In genomic region chr19:45234771-45235231, GRCm38 (mm10) we compare ENCODE assay signal across 9 mouse cellular contexts. TPM values are rescaled to one million over a fixed set of nuclear protein-coding genes. Genes with fewer than 3 reads are reported as not detected.
DNase-seq lines count a peak whose midpoint lies in the region; ATAC-seq and TF ChIP-seq lines count a peak whose summit lies in the region.
"Had no signal": no experiment of that assay in that cellular context is flagged by ENCODE, and none has a peak within 500 bp of the region (broad histone marks: within the 10 kb centered on the region; RNA-seq: fewer than 3 reads in every experiment).

No protein-coding gene starts in this region.

- TF ChIP-seq CTCF in cerebellum, adult 2 months (IDR thresholded peaks at IDR 0.05; ENCODE audit: borderline replicate concordance, insufficient read depth, low read depth, low read length): no peak
- no peak for TF ChIP-seq CTCF in thymus, adult 2 months (IDR thresholded peaks at IDR 0.05; ENCODE audit: borderline replicate concordance, control insufficient read depth, extremely low read depth, insufficient read depth, low read length, poor library complexity)

- H3K4me1 ChIP-seq in kidney, embryonic 14.5 days (ENCODE audit: control insufficient read depth, insufficient read depth, low read length): peaks cover 30% of the 10 kb centered on the region
- peaks cover 30% of the 10 kb centered on the region for H3K4me1 ChIP-seq in intestine, embryonic 15.5 days (replicated peaks)
- peaks cover 49% of the 10 kb centered on the region for H3K4me1 ChIP-seq in neural tube, embryonic 13.5 days (replicated peaks)
- H3K4me1 ChIP-seq in cerebellum, adult 2 months (ENCODE audit: control insufficient read depth, insufficient read depth, low read length): no peaks in the 10 kb centered on the region
- peaks cover 4% of the 10 kb centered on the region; the same call in 1 of the 2 replicates for H3K4me1 ChIP-seq in thymus, adult 2 months (replicated peaks; ENCODE audit: control insufficient read depth, insufficient read depth, low read length)

- no peak for ATAC-seq in kidney, embryonic 14.5 days (ENCODE audit: low FRiP score, low TSS enrichment)
- no peak for ATAC-seq in intestine, embryonic 15.5 days
- no peak for ATAC-seq in neural tube, embryonic 13.5 days (ENCODE audit: low read depth)

- DNase-seq in kidney, postnatal 25 days: no peak
- peak; percentile 59 for DNase-seq in embryo, embryonic 9.5 days (ENCODE audit: extremely low spot score)
- no peak for DNase-seq in cerebellum, adult 2 months
- DNase-seq in thymus, adult 2 months: no peak
- no peak for DNase-seq in layer of hippocampus, adult 8-10 months (ENCODE audit: low spot score in 2 of 2)

- no peaks in the 10 kb centered on the region for H3K9me3 ChIP-seq in kidney, embryonic 14.5 days (ENCODE audit: control insufficient read depth, low read length)
- no peaks in the 10 kb centered on the region for H3K9me3 ChIP-seq in intestine, embryonic 15.5 days
- no peaks in the 10 kb centered on the region for H3K9me3 ChIP-seq in neural tube, embryonic 13.5 days

- no peak for TF ChIP-seq POLR2A in cerebellum, adult 2 months (IDR thresholded peaks at IDR 0.05; ENCODE audit: borderline replicate concordance, insufficient read depth, low read length)
- no peak for TF ChIP-seq POLR2A in thymus, adult 2 months (IDR thresholded peaks at IDR 0.05; ENCODE audit: control insufficient read depth, extremely low read depth, insufficient read depth, low read length, poor library complexity)

- H3K27me3 ChIP-seq in kidney, embryonic 14.5 days (ENCODE audit: control insufficient read depth, insufficient read depth, low read length): peaks cover 99% of the 10 kb centered on the region
- peaks cover 96% of the 10 kb centered on the region for H3K27me3 ChIP-seq in intestine, embryonic 15.5 days (replicated peaks)
- peaks cover 69% of the 10 kb centered on the region for H3K27me3 ChIP-seq in neural tube, embryonic 13.5 days
- peaks cover 39% of the 10 kb centered on the region; the same call in 1 of the 2 replicates for H3K27me3 ChIP-seq in cerebellum, adult 2 months (ENCODE audit: control insufficient read depth, insufficient read depth, low read length)
- H3K27me3 ChIP-seq in thymus, adult 2 months (ENCODE audit: control insufficient read depth, insufficient read depth, low read length): peaks cover 48% of the 10 kb centered on the region

- no peak overlapping the region; the same call in 1 of the 2 replicates for H3K9ac ChIP-seq in kidney, embryonic 14.5 days (ENCODE audit: low read depth, low read length)
- H3K9ac ChIP-seq in intestine, embryonic 15.5 days: no peak overlapping the region
- H3K9ac ChIP-seq in neural tube, embryonic 13.5 days: peak overlapping the region; percentile 96

- H3K27ac ChIP-seq in kidney, embryonic 14.5 days (ENCODE audit: low read depth, low read length): no peak overlapping the region
- no peak overlapping the region for H3K27ac ChIP-seq in intestine, embryonic 15.5 days
- H3K27ac ChIP-seq in neural tube, embryonic 13.5 days (replicated peaks): peak overlapping the region; percentile 99
- no peak overlapping the region for H3K27ac ChIP-seq in cerebellum, adult 2 months (ENCODE audit: insufficient read depth, low read length)
- no peak overlapping the region for H3K27ac ChIP-seq in thymus, adult 2 months (ENCODE audit: control insufficient read depth, insufficient read depth, low read length)

- H3K36me3 ChIP-seq in kidney, embryonic 14.5 days (ENCODE audit: control insufficient read depth, insufficient read depth, low read length): no peaks in the 10 kb centered on the region
- H3K36me3 ChIP-seq in intestine, embryonic 15.5 days: no peaks in the 10 kb centered on the region
- peaks cover 2% of the 10 kb centered on the region; the same call in 1 of the 2 replicates for H3K36me3 ChIP-seq in neural tube, embryonic 13.5 days
- no peaks in the 10 kb centered on the region for H3K36me3 ChIP-seq in thymus, adult 2 months (ENCODE audit: control insufficient read depth, insufficient read depth, low read length)

- under 1% methylated on average over 33 of the region's 42 CpGs for WGBS in kidney, embryonic 14.5 days
- WGBS in intestine, embryonic 15.5 days: under 1% methylated on average over 41 of the region's 42 CpGs
- WGBS in neural tube, embryonic 13.5 days: under 1% methylated on average over 42 of the region's 42 CpGs
- WGBS in cerebellum, adult 2 months: 1% methylated on average over 42 of the region's 42 CpGs
- 3% methylated on average over 42 of the region's 42 CpGs for WGBS in thymus, adult 2 months

- peak overlapping the region; percentile 37 for H3K4me2 ChIP-seq in kidney, embryonic 14.5 days (replicated peaks; ENCODE audit: low read depth, low read length)
- peak overlapping the region; percentile 70 for H3K4me2 ChIP-seq in intestine, embryonic 15.5 days (replicated peaks)
- peak overlapping the region; percentile 75 for H3K4me2 ChIP-seq in neural tube, embryonic 13.5 days

- H3K4me3 ChIP-seq in kidney, embryonic 14.5 days (ENCODE audit: low read length): peak overlapping the region; percentile 31
- H3K4me3 ChIP-seq in intestine, embryonic 15.5 days (replicated peaks): peak overlapping the region; percentile 26
- H3K4me3 ChIP-seq in neural tube, embryonic 13.5 days: peak overlapping the region; percentile 68
- no peak overlapping the region for H3K4me3 ChIP-seq in cerebellum, adult 2 months (replicated peaks; ENCODE audit: insufficient read depth, low read depth, low read length)
- no peak overlapping the region for H3K4me3 ChIP-seq in thymus, adult 2 months (ENCODE audit: control insufficient read depth, insufficient read depth, low read length)
- H3K4me3 ChIP-seq: erythroblast, embryonic 14.5 days had no signal

RNA-seq across cellular contexts. Expression of gene Lbx1, which starts 0.8 kb away (rescaled TPM):
- 0.11 TPM in 1 of 2 replicates, not detected in the other for polyA plus RNA-seq in kidney, embryonic 14.5 days (2014; fragmentation: Nextera tagmentation; extraction: Ambion mirVana)
- polyA plus RNA-seq in intestine, embryonic 15.5 days (2015; fragmentation: Nextera tagmentation; extraction: Ambion mirVana): 0.08 TPM in 1 of 2 replicates, not detected in the other
- 16.0 and 16.9 TPM in 2 replicates for polyA plus RNA-seq in neural tube, embryonic 13.5 days (2015; fragmentation: Nextera tagmentation; extraction: Ambion mirVana)
- 5.4 and 6.0 TPM in 2 replicates for polyA plus RNA-seq in cerebellum, adult 2 months (2012; rRNA removed)
- 0.06 TPM in 1 of 2 replicates, not detected in the other for polyA plus RNA-seq in thymus, adult 2 months (2012; rRNA removed)
- total RNA-seq in layer of hippocampus, adult 8-10 months (2022): not detected
- polyA plus RNA-seq: erythroblast, embryonic 14.5 days had no signal

Comparison
In these comparisons a context has a peak if more than half of its experiments do, and no peak if none do; other contexts are left out.
1. H3K4me3 ChIP-seq: peak in kidney, embryonic 14.5 days (single experiment), intestine, embryonic 15.5 days (single experiment) and neural tube, embryonic 13.5 days (single experiment); none in cerebellum, adult 2 months (single experiment) and thymus, adult 2 months (single experiment).
2. Peak in every context shown above with its lines, with median percentiles within 50 percentile points of each other: H3K4me2 ChIP-seq.